Mouse (Mus musculus) heart, embryonic 10.5 days (tissue): Measurements from ENCODE around the gene H2-M10.6. TPM values are rescaled to one million over a fixed set of nuclear protein-coding genes. Genes with fewer than 3 reads are reported as not detected.

ENCODE experiments used
- DNase-seq: peaks from one replicate; pipeline ENCODE4 v3.0.0-alpha.2; 2017; ENCODE audit warnings: low spot score
- H3K27ac ChIP-seq: fragments of 300-500 bp; sonication (generic); 2 replicates; pipeline ENCODE4 v1.5.1; 2016; ENCODE audit warnings: mild to moderate bottlenecking
- H3K27me3 ChIP-seq: fragments of 300-500 bp; sonication (generic); 2 replicates; pipeline ENCODE4 v1.6.1; 2016; ENCODE audit warnings: mild to moderate bottlenecking; ENCODE audit not compliant: poor library complexity, insufficient read depth, severe bottlenecking
- H3K36me3 ChIP-seq: fragments of 300-500 bp; sonication (generic); 2 replicates; pipeline ENCODE4 v1.6.1; 2016; ENCODE audit warnings: mild to moderate bottlenecking, moderate library complexity
- H3K4me1 ChIP-seq: fragments of 300-500 bp; sonication (generic); 2 replicates; pipeline ENCODE4 v1.6.1; 2016; ENCODE audit warnings: mild to moderate bottlenecking
- H3K4me3 ChIP-seq: fragments of 300-500 bp; sonication (generic); 2 replicates; pipeline ENCODE4 v1.5.1; 2016; ENCODE audit warnings: mild to moderate bottlenecking, moderate library complexity
- H3K9me3 ChIP-seq: fragments of 300-500 bp; sonication (generic); 2 replicates; pipeline ENCODE4 v1.6.1; 2016; ENCODE audit warnings: mild to moderate bottlenecking, moderate library complexity
- WGBS: fragments of 180-500 bp; shearing (Covaris S2); methylation state at CpG from one replicate; pipeline ENCODE4 v1.1.7; 2016; 5-methylcytosine and 5-hydroxymethylcytosine counted together
- polyA plus RNA-seq: library from polyadenylated mRNA; unstranded; fragments of >200 nt; fragmentation: Nextera tagmentation; extraction: Ambion mirVana; gene quantifications from 2 replicates; pipeline ENCODE4 v1.2.1, GENCODE M21; 2016

H2-M10.6 gene
- polyA plus RNA-seq, 1 experiment from 2014 or later, result not detected

DNA sequence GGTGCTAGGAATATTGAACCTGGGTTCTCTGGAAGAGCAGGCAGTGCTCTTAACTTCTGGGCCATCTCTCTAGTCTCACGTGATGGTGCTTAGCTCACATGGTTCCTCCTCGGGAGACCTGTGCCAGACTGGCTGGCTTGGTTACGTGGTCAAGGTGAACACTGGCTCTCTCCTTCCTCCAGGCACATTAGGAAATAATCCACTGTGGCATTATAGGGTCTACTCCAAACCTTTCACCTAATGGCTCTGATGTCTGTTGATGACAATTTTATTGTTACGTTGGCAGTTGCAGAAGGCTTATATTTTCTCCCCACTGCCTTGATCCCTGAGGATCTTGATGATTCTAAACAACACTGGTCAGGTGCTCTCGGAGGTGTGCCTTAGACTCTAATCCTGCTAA lies 36.9 kb downstream of the H2-M10.6 start:
- DNase-seq, result no peak
- Histone ChIP-seq H3K27ac (no peak overlapping the region), H3K4me3 (no peak overlapping the region), H3K36me3 (peaks cover 35% of the 10 kb centered on the region), H3K27me3 (no peaks in the 10 kb centered on the region), H3K4me1 (peaks cover 20% of the 10 kb centered on the region), H3K9me3 (no peaks in the 10 kb centered on the region)
- 81% methylated on average over 5 of the region's 5 CpGs for WGBS

DNA sequence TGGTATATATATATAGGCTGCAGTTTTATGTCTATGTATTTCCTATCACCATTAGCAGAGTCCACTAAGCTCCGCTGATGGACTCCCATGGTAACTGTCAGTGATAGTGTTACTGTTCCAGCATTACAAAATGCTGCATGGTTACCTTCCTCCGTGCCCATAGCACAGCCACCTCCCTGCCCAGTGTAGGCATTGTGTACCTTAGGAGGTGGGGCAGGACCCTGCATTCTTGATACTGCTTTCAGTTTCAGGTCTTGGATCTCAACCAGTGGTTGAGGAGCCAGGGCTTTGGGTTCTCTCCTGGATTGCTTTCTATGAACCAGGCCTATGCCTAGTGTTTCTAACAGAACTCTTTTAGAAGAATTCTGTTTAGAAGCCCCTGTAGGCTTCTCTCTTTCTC lies 38.0 kb downstream of the H2-M10.6 start:
- no peak overlapping the region for H3K4me3 ChIP-seq
- no peak overlapping the region for H3K27ac ChIP-seq
- WGBS, result 92% methylated on average over 2 of the region's 2 CpGs
- H3K27me3 ChIP-seq, result no peaks in the 10 kb centered on the region
- H3K36me3 ChIP-seq, result peaks cover 45% of the 10 kb centered on the region
- H3K9me3 ChIP-seq, result no peaks in the 10 kb centered on the region
- 0 out of 2 replicates have a peak, but pooled peaks cover 14% of the 10 kb centered on the region for H3K4me1 ChIP-seq
- no peak for DNase-seq

DNA sequence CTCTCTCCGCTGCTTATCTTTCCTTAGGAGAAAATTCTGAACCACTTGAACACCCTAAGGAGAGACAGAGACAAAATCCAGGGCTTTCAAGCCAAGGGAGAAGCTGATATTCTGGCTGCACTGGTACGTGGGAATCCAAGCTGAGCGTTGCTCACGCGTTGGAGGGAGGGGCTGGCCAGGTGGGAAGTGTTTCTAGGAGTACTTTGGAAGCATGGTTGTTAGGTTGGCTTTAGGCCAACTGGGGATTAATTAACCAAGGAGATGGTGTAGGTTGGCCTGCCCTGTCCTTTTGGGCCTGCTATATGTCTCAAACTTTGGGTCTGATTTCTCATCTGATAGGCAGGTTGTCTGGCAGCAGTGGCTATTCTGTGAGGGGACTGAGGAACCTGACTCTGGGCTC lies 39.2 kb downstream of the H2-M10.6 start:
- Histone ChIP-seq H3K27ac (no peak overlapping the region), H3K27me3 (no peaks in the 10 kb centered on the region), H3K36me3 (peaks cover 56% of the 10 kb centered on the region), H3K4me3 (no peak overlapping the region), H3K9me3 (no peaks in the 10 kb centered on the region), H3K4me1 (0 out of 2 replicates have a peak, but pooled peaks cover 12% of the 10 kb centered on the region)
- no peak for DNase-seq
- WGBS, result 69% methylated on average over 5 of the region's 5 CpGs

- peaks cover 60% of the 10 kb centered on the region for H3K36me3 ChIP-seq
Measured at GRCm38 (mm10) chr17:36851627-36852026, 39.7 kb downstream of the H2-M10.6 start.

GRCm38 (mm10) chr17:36855484-36855883 lies 43.5 kb downstream of the H2-M10.6 start:
- no peak for DNase-seq
- WGBS, result 88% methylated on average over 3 of the region's 3 CpGs
- Histone ChIP-seq H3K4me1 (0 out of 2 replicates have a peak, but pooled peaks cover 11% of the 10 kb centered on the region), H3K36me3 (peaks cover 88% of the 10 kb centered on the region), H3K4me3 (no peak overlapping the region), H3K27ac (no peak overlapping the region), H3K9me3 (no peaks in the 10 kb centered on the region), H3K27me3 (no peaks in the 10 kb centered on the region)

More at GRCm38 (mm10) chr17:36851627-36852026, 39.7 kb downstream of the H2-M10.6 start:
- no peak for DNase-seq
- whole genome bisulfite sequencing, result 48% methylated on average over 5 of the region's 5 CpGs
- Histone ChIP-seq H3K27me3 (no peaks in the 10 kb centered on the region), H3K9me3 (no peaks in the 10 kb centered on the region), H3K27ac (no peak overlapping the region), H3K4me1 (0 out of 2 replicates have a peak, but pooled peaks cover 12% of the 10 kb centered on the region), H3K4me3 (no peak overlapping the region)

- no peak overlapping the region for H3K27ac ChIP-seq
- H3K27me3 ChIP-seq, result no peaks in the 10 kb centered on the region
- 0 out of 2 replicates have a peak, but pooled peaks cover 3% of the 10 kb centered on the region for H3K4me1 ChIP-seq
- 97% methylated on average over 4 of the region's 4 CpGs for WGBS
- H3K9me3 ChIP-seq, result no peaks in the 10 kb centered on the region
- DNase-seq, result no peak
- peaks cover 81% of the 10 kb centered on the region for H3K36me3 ChIP-seq
- no peak overlapping the region for H3K4me3 ChIP-seq
Measured at GRCm38 (mm10) chr17:36856236-36856635, 44.3 kb downstream of the H2-M10.6 start.

DNA sequence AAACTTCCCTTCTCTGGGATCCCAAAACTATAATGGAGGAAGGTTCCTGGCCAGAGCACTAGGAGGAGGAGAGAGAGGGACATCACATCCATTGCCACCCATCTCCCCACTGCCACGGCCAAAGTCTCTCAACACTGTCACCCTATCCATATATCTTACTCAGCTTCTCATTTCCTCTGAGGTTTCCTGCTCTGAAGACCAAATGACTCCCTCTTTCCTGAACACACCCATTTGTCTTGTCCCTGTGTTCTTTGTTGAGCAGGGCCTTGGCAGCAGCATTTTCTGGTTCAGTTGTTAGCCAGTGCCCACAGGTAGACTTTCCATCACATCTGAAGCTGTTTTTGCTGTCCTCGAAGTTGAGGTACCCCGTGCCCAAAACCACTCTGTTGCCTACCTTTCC lies 46.2 kb downstream of the H2-M10.6 start:
- Histone ChIP-seq H3K4me3 (no peak overlapping the region), H3K27me3 (no peaks in the 10 kb centered on the region), H3K4me1 (no peaks in the 10 kb centered on the region), H3K36me3 (peaks cover 64% of the 10 kb centered on the region), H3K9me3 (no peaks in the 10 kb centered on the region), H3K27ac (no peak overlapping the region)
- 80% methylated on average over 3 of the region's 3 CpGs for WGBS
- DNase-seq, result no peak

DNA sequence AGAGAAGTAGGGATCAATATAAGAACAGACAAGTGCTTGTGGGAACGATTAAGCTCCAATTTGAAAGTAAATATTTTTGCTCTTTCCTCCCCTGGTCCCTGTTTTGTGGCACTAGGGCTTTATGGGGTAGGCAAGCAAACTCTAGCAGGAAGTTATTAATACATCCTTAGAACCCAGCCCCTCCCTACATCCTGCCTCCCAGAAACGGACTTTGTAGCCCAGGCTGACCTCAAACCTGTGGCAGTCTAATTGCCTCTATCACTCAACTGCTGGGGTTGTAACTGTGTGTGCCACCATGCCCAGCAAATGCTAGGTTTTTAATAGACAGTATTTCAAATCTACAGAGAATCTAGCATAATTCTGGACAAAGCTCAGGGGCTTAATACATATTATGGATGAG lies 49.7 kb downstream of the H2-M10.6 start:
- 60% methylated on average over 2 of the region's 2 CpGs for WGBS
- H3K27ac ChIP-seq, result no peak overlapping the region
- no peak overlapping the region for H3K4me3 ChIP-seq
- no peak for DNase-seq
- H3K27me3 ChIP-seq, result peaks cover 19% of the 10 kb centered on the region
- peaks cover 2% of the 10 kb centered on the region for H3K4me1 ChIP-seq
- H3K9me3 ChIP-seq, result no peaks in the 10 kb centered on the region
- H3K36me3 ChIP-seq, result peaks cover 31% of the 10 kb centered on the region

Other genes starting within 250 kb of the H2-M10.6 start
- not detected in 2 replicates for gene H2-M9, start 169.5 kb upstream of the H2-M10.6 start, polyA plus RNA-seq
- not detected in 2 replicates for gene H2-M1, start 140.0 kb upstream of the H2-M10.6 start, polyA plus RNA-seq
- gene H2-M10.5, start 39.3 kb upstream of the H2-M10.6 start, polyA plus RNA-seq, result not detected in 2 replicates
- gene Trim26, start 25.0 kb downstream of the H2-M10.6 start, polyA plus RNA-seq, result 27.1 and 30.4 TPM in 2 replicates
- 0.20 TPM in 1 of 2 replicates, not detected in the other for gene Trim15, start 55.0 kb downstream of the H2-M10.6 start, polyA plus RNA-seq
- gene Trim10, start 57.4 kb downstream of the H2-M10.6 start, polyA plus RNA-seq, result 18.6 and 21.5 TPM in 2 replicates
- gene Trim40, start 78.0 kb downstream of the H2-M10.6 start, polyA plus RNA-seq, result not detected in 2 replicates
- not detected in 2 replicates for gene Trim31, start 85.9 kb downstream of the H2-M10.6 start, polyA plus RNA-seq
- gene Rnf39, start 130.7 kb downstream of the H2-M10.6 start, polyA plus RNA-seq, result not detected in 2 replicates
- 98.8 and 121 TPM in 2 replicates for gene Ppp1r11, start 139.6 kb downstream of the H2-M10.6 start, polyA plus RNA-seq
- 45.2 and 55.4 TPM in 2 replicates for gene Znrd1, start 146.4 kb downstream of the H2-M10.6 start, polyA plus RNA-seq
- gene Znrd1as, start 146.4 kb downstream of the H2-M10.6 start, polyA plus RNA-seq, result 7.7 and 10.3 TPM in 2 replicates
- gene 2410137M14Rik, start 169.1 kb downstream of the H2-M10.6 start, polyA plus RNA-seq, result 0.19 and 0.32 TPM in 2 replicates
- gene H2-M5, start 177.4 kb downstream of the H2-M10.6 start, polyA plus RNA-seq, result 0.27 and 0.39 TPM in 2 replicates
- 65.9 and 84.5 TPM in 2 replicates for gene Zfp57, start 189.0 kb downstream of the H2-M10.6 start, polyA plus RNA-seq
- gene Mog, start 211.2 kb downstream of the H2-M10.6 start, polyA plus RNA-seq, result 0.10 and 0.14 TPM in 2 replicates
- gene Gabbr1, start 233.8 kb downstream of the H2-M10.6 start, polyA plus RNA-seq, result 5.8 and 9.6 TPM in 2 replicates